Mouse (Mus musculus) liver, postnatal 0 days (tissue): ENCODE measurements around the gene Aspm. TPM values are rescaled to one million over a fixed set of nuclear protein-coding genes. Genes with fewer than 3 reads are reported as not detected.

Source experiments
- ATAC-seq: fragments of 200-750 bp; cut with Nextera tagmentation; 2 replicates; pipeline ENCODE4 v1.8.0; 2017; ENCODE audit warnings: mild to moderate bottlenecking, moderate library complexity
- DNase-seq: peaks from one replicate; pipeline ENCODE4 v3.0.0-alpha.2; 2016
- H3K27ac ChIP-seq: fragments of 300-500 bp; sonication (generic); 2 replicates; pipeline ENCODE4 v1.5.1; 2014; ENCODE audit warnings: antibody characterized with exemption, moderate library complexity, mild to moderate bottlenecking, low read depth
- H3K27me3 ChIP-seq: fragments of 300-500 bp; sonication (generic); 2 replicates; pipeline ENCODE4 v1.6.1; 2014; ENCODE audit warnings: low read length, control low read depth, mixed read lengths; ENCODE audit not compliant: insufficient read depth
- H3K36me3 ChIP-seq: fragments of 300-500 bp; sonication (generic); replicated peaks from 2 replicates; pipeline ENCODE4 v1.6.1; 2014; ENCODE audit warnings: mild to moderate bottlenecking, control low read depth, low read length, moderate library complexity, mixed read lengths; ENCODE audit not compliant: insufficient read depth
- H3K4me1 ChIP-seq: fragments of 300-500 bp; sonication (generic); 2 replicates; pipeline ENCODE4 v1.6.1; 2014; ENCODE audit warnings: antibody characterized with exemption, mild to moderate bottlenecking, control low read depth; ENCODE audit not compliant: insufficient read depth
- H3K4me2 ChIP-seq: fragments of 300-500 bp; sonication (generic); 2 replicates; pipeline ENCODE4 v1.6.1; 2014; ENCODE audit warnings: low read depth, mild to moderate bottlenecking, low read length, moderate library complexity, mixed read lengths
- H3K4me3 ChIP-seq: fragments of 300-500 bp; sonication (generic); 2 replicates; pipeline ENCODE4 v1.5.1; 2014; ENCODE audit warnings: low read depth, low read length
- H3K9ac ChIP-seq: fragments of 300-500 bp; sonication (generic); replicated peaks from 2 replicates; pipeline ENCODE4 v1.6.1; 2014; ENCODE audit warnings: mild to moderate bottlenecking, moderate library complexity
- H3K9me3 ChIP-seq: fragments of 300-500 bp; sonication (generic); 2 replicates; pipeline ENCODE4 v1.6.1; 2016; ENCODE audit warnings: mild to moderate bottlenecking, control low read depth, low read length, mixed read lengths
- CTCF ChIP-seq: sonication (generic); IDR thresholded peaks from 2 replicates; pipeline ENCODE4 v1.5.1; 2016; ENCODE audit warnings: antibody characterized with exemption, low read depth
- EP300 ChIP-seq: IDR thresholded peaks from 2 replicates; pipeline ENCODE4 v1.6.1; 2016; ENCODE audit warnings: antibody characterized with exemption, low read depth, mild to moderate bottlenecking
- WGBS: fragments of 180-500 bp; shearing (Covaris S2); extraction: QIAGEN DNeasy Blood & Tissue Kit; methylation state at CpG from one replicate; pipeline ENCODE4 v1.1.7; 2014; ENCODE audit not compliant: insufficient replicate concordance; 5-methylcytosine and 5-hydroxymethylcytosine counted together
- polyA plus RNA-seq: library from polyadenylated mRNA; unstranded; fragments of >200 nt; fragmentation: Nextera tagmentation; extraction: Ambion mirVana; gene quantifications from 2 replicates; pipeline ENCODE4 v1.2.1, GENCODE M21; 2015

The Aspm gene
- polyA plus RNA-seq, 1 experiment from 2014 or later, result 5.3 TPM

DNA sequence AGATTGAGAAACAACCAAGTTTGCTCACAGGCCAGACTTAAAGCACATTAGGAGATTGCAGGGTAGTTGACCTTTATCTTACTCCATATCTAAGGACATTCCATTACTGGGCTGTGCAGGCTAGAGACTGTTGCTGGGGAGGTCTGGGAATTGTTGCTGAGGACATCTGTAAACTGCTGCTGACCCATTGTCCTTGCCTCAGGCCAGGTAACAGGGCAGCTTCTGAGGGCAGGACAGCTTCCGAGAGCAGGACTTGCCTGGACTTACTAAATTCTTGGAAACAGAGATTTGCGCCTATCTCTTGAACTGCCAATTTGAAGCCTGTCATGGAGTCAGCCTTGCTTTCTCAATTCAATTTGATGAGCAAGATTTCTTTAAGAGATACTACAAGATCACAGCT is 40.8 kb downstream of the Aspm start:
- peaks cover 22% of the 10 kb centered on the region for H3K36me3 ChIP-seq
- 95% methylated on average over 2 of the region's 2 CpGs for WGBS
- no peaks in the 10 kb centered on the region for H3K9me3 ChIP-seq
- no peak overlapping the region for H3K4me3 ChIP-seq
- TF ChIP-seq EP300, result no peak
- TF ChIP-seq CTCF, result no peak
- no peak overlapping the region for H3K4me2 ChIP-seq
- no peak overlapping the region for H3K27ac ChIP-seq
- no peaks in the 10 kb centered on the region; the same call in 1 of the 2 replicates for H3K4me1 ChIP-seq
- DNase-seq (no peak), ATAC-seq (no peak)
- H3K9ac ChIP-seq, result no peak overlapping the region
- no peaks in the 10 kb centered on the region for H3K27me3 ChIP-seq

DNA sequence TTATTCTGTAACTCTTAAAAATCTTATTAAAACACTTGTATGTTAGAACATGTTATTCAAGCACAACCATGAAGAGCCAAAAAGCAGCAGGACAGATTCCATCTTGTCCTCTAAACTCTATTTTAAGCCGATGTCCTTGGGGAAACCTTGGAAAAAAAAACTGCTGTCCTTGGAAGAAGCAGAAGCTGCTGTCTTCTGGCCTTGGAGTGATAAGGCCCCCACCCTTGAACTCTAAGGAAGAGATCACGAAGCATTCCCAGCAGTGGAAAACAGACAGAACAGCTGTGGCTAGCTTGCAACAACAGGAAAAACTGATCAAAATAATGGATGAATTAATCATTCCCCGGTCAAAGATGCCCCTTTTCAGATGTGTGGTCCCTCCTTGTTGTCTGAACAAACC is 41.6 kb downstream of the Aspm start:
- no peaks in the 10 kb centered on the region; the same call in 1 of the 2 replicates for H3K4me1 ChIP-seq
- no peak overlapping the region for H3K4me3 ChIP-seq
- H3K27ac ChIP-seq, result no peak overlapping the region
- no peak for DNase-seq
- peaks cover 18% of the 10 kb centered on the region for H3K36me3 ChIP-seq
- no peak overlapping the region for H3K4me2 ChIP-seq
- no peaks in the 10 kb centered on the region for H3K27me3 ChIP-seq
- TF ChIP-seq CTCF (no peak), EP300 (no peak)
- H3K9ac ChIP-seq, result no peak overlapping the region
- no peak for ATAC-seq
- H3K9me3 ChIP-seq, result no peaks in the 10 kb centered on the region
- 72% methylated on average over 3 of the region's 3 CpGs for WGBS

DNA sequence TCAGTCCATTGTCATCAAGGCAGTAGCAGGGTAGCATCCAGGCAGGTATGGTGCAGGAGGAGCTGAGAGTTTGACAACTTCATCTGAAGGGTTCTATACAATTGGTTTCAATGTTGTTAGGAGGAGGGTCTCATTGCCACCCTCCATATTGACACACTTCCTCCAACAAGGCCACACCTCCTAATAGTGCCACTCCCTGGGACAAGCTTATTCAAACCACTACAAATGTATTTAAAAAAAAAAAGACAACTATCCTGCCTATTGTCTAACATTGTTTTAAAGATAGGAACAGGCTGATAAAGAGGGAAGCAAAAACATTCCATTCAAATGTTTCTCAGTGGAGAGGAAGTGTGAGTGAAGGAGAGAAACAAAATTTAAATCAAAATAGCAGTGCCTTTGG is 45.2 kb downstream of the Aspm start:
- Histone ChIP-seq H3K36me3 (no peaks in the 10 kb centered on the region), H3K4me1 (no peaks in the 10 kb centered on the region; the same call in 1 of the 2 replicates), H3K4me2 (no peak overlapping the region), H3K9ac (no peak overlapping the region), H3K4me3 (no peak overlapping the region), H3K27me3 (no peaks in the 10 kb centered on the region), H3K27ac (no peak overlapping the region), H3K9me3 (no peaks in the 10 kb centered on the region)
- DNase-seq, result no peak
- ATAC-seq, result no peak
- TF ChIP-seq EP300, result no peak
- no peak for TF ChIP-seq CTCF

DNA sequence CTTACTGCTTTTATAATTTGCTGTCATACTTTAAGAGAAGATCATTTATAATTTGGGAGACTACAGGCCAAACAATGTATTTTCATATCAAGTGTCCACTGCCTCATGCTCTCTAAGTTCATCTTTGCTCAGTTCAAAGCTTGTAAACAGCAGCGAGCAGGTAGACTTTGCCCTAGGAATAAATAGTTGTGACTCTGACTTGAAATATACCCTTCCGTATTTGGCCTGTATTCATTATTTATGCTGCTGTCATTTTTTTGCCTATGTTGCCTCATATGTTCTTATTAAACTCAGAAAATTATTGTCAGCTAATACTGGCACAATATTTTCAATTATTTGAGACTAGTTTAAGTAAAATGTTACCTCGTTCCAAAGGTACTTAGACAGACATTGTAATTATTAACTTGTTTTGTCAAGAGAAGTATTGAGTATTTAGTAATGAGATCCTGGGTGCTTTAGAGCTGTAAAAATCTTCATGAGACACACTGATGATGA is 46.7 kb downstream of the Aspm start, which contains the start of gene F13b:
TSS of gene F13b (plus strand) at position 445 of the 495 bp plus-strand sequence.
- ATAC-seq, result peak; percentile 93
- no peak for DNase-seq
- peak within 1 kb of the TSS; percentile 86 for H3K27ac ChIP-seq
- H3K9me3 ChIP-seq, result no peaks in the 10 kb centered on the region
- peak within 1 kb of the TSS; percentile 52 for H3K4me2 ChIP-seq
- 52% methylated on average over 3 of the region's 3 CpGs for WGBS
- TF ChIP-seq EP300 (0 out of 2 replicates have a peak, but pooled peaks have one; percentile 15), CTCF (no peak)
- peak within 1 kb of the TSS; percentile 35 for H3K4me3 ChIP-seq
- no peaks in the 10 kb centered on the region for H3K36me3 ChIP-seq
- no peaks in the 10 kb centered on the region for H3K27me3 ChIP-seq
- H3K4me1 ChIP-seq, result no peaks in the 10 kb centered on the region; the same call in 1 of the 2 replicates
- H3K9ac ChIP-seq, result no peak within 1 kb of the TSS

DNA sequence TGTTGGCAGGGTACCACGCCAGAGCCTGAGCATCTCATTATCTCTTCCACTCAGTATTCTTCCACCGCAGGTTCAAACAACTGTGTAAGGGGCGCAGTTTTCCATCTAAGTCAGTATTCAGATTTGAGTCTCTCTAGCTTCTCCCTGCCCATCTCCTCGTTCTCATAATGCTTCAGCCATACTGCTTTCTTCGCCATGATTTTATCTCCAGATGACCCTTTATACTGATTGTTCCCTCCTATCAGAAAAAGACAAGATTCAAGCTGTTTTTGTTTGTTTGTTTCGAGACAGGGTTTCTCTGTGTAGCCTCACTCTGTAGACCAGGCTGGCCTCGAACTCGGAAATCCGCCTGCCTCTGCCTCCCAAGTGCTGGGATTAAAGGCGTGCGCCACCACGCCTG is 60.0 kb downstream of the Aspm start:
- H3K9ac ChIP-seq, result no peak overlapping the region
- no peaks in the 10 kb centered on the region for H3K27me3 ChIP-seq
- H3K27ac ChIP-seq, result no peak overlapping the region
- 82% methylated on average over 12 of the region's 12 CpGs for WGBS
- no peak for TF ChIP-seq CTCF
- H3K4me2 ChIP-seq, result no peak overlapping the region
- no peaks in the 10 kb centered on the region for H3K4me1 ChIP-seq
- peaks cover 6% of the 10 kb centered on the region; the same call in 1 of the 2 replicates for H3K36me3 ChIP-seq
- no peak overlapping the region for H3K4me3 ChIP-seq
- DNase-seq (no peak), ATAC-seq (no peak)
- no peaks in the 10 kb centered on the region for H3K9me3 ChIP-seq

Other genes starting within 250 kb of the Aspm start
- gene Crb1, start 77.7 kb upstream of the Aspm start, polyA plus RNA-seq, result not detected in 2 replicates
- gene Zbtb41, start 32.5 kb upstream of the Aspm start, polyA plus RNA-seq, result 1.5 and 1.6 TPM in 2 replicates
- gene F13b, start 46.9 kb downstream of the Aspm start, polyA plus RNA-seq, result 119 and 125 TPM in 2 replicates
- gene Cfhr1, start 105.5 kb downstream of the Aspm start, polyA plus RNA-seq, result 37.2 and 46.0 TPM in 2 replicates